Mouse (Mus musculus): ENCODE results near the gene Plcl2. TPM values are rescaled to one million over a fixed set of nuclear protein-coding genes. Genes with fewer than 3 reads are reported as not detected.

Gene Plcl2
- polyA plus RNA-seq, 1 experiment, result 11.4 TPM

DNA sequence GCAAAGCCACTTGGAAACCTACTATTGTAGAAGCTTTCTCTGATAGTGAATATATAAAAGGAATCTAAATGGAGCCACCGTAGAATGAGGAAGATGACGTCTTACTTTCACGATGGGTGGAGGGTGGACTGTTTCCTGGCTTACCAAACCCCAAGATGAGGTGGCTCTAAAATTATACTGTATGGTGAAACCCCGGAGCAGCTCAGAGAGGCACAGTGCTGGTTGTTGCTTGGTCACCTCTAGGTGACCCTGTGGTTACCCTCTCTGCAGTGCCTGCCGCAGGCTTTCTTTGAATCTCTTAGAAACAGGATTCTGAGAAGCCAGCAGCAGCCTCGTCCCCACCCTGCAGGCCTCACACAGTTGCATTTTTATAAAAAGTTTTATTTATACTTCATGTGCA lies 220.4 kb downstream of the Plcl2 start:
- H3K4me3 ChIP-seq (ENCODE audit: control insufficient read depth, insufficient read depth, low read length), result no peak overlapping the region
- peaks cover 15% of the 10 kb centered on the region for H3K4me1 ChIP-seq (replicated peaks; ENCODE audit: control insufficient read depth, insufficient read depth, low read length)
- 19% methylated on average over 6 of the region's 6 CpGs for WGBS
- no peaks in the 10 kb centered on the region for H3K36me3 ChIP-seq (ENCODE audit: control insufficient read depth, insufficient read depth, low read length)
- DNase-seq, result no peak
- TF ChIP-seq POLR2A (IDR thresholded peaks at IDR 0.05; ENCODE audit: control insufficient read depth, extremely low read depth, insufficient read depth, low read length, poor library complexity) (no peak), CTCF (IDR thresholded peaks at IDR 0.05; ENCODE audit: borderline replicate concordance, control insufficient read depth, extremely low read depth, insufficient read depth, low read length, poor library complexity) (no peak)
- H3K27ac ChIP-seq (ENCODE audit: control insufficient read depth, insufficient read depth, low read length), result no peak overlapping the region
- H3K27me3 ChIP-seq (ENCODE audit: control insufficient read depth, insufficient read depth, low read length), result no peaks in the 10 kb centered on the region

DNA sequence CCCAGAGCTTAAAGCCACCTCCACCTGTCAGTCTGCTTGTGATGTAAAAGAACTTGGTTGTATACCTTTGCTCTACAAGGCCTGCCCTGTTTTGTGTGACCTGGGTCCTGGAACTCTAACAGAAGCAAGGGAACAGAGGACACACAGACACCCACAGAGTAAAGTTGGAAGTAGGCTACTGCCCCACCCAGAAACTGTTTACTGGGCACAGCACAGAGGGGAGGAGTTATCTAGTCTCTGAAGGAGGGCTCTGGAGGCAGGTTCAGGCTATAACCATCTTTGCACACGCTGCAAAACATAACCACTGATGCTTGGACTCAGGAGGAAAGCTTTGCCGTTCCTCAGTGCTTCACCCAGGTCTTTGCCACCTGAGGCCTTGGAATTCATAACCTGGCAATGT lies 221.7 kb downstream of the Plcl2 start:
- Histone ChIP-seq H3K27ac (ENCODE audit: control insufficient read depth, insufficient read depth, low read length) (no peak overlapping the region; the same call in 1 of the 2 replicates), H3K4me1 (replicated peaks; ENCODE audit: control insufficient read depth, insufficient read depth, low read length) (peaks cover 27% of the 10 kb centered on the region), H3K36me3 (ENCODE audit: control insufficient read depth, insufficient read depth, low read length) (no peaks in the 10 kb centered on the region), H3K4me3 (ENCODE audit: control insufficient read depth, insufficient read depth, low read length) (no peak overlapping the region), H3K27me3 (ENCODE audit: control insufficient read depth, insufficient read depth, low read length) (no peaks in the 10 kb centered on the region)
- DNase-seq, result no peak
- WGBS, result 86% methylated on average over 2 of the region's 2 CpGs
- TF ChIP-seq POLR2A (IDR thresholded peaks at IDR 0.05; ENCODE audit: control insufficient read depth, extremely low read depth, insufficient read depth, low read length, poor library complexity), result no peak
- no peak for TF ChIP-seq CTCF (IDR thresholded peaks at IDR 0.05; ENCODE audit: borderline replicate concordance, control insufficient read depth, extremely low read depth, insufficient read depth, low read length, poor library complexity)

DNA sequence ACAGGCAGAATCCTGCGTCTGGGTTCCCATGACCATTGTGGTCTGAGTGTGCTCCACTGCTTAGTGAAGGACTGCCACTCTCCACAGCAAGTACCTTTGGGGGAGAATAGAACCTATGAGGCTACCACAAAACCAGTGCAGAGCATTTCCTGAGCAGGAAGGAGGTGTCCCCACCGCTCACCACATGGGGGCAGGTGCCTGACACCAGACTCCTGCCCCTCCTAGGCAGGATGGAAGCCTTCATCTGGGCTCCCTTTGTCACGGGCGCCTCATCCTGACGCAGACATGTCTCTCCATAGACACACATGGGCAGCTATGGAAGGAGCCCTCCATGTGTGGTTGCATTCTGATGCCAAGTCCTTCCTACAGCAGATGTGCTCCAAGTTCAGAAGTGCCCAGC lies 222.7 kb downstream of the Plcl2 start:
- peak; percentile 67; the same call in 1 of the 2 replicates for TF ChIP-seq CTCF (IDR thresholded peaks at IDR 0.05; ENCODE audit: borderline replicate concordance, control insufficient read depth, extremely low read depth, insufficient read depth, low read length, poor library complexity)
- no peak for TF ChIP-seq POLR2A (IDR thresholded peaks at IDR 0.05; ENCODE audit: control insufficient read depth, extremely low read depth, insufficient read depth, low read length, poor library complexity)
- Histone ChIP-seq H3K27ac (ENCODE audit: control insufficient read depth, insufficient read depth, low read length) (no peak overlapping the region), H3K36me3 (ENCODE audit: control insufficient read depth, insufficient read depth, low read length) (no peaks in the 10 kb centered on the region), H3K4me1 (replicated peaks; ENCODE audit: control insufficient read depth, insufficient read depth, low read length) (peaks cover 33% of the 10 kb centered on the region), H3K4me3 (ENCODE audit: control insufficient read depth, insufficient read depth, low read length) (no peak overlapping the region), H3K27me3 (ENCODE audit: control insufficient read depth, insufficient read depth, low read length) (no peaks in the 10 kb centered on the region)
- 12% methylated on average over 5 of the region's 5 CpGs for WGBS
- peak; percentile 61 for DNase-seq

DNA sequence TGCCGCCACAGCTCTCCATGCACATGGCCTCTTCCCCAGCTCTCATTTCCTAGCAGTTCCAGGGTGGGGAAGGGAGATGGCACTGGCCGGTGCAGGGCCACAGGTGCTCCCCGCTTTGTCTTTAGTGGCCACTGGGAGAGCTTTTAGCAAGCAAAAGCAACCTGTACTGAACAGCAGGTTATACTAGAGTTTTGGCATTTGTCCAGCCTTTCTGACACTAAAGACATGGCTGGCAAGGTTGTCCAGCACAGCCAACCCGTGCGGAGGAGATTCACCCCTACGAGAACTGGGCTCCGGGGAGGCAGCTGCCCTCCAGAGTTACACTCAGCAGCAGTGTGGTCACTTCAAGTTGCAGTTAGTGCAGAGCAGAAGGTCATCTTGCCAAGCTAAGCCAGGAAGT lies 224.2 kb downstream of the Plcl2 start:
- peaks cover 33% of the 10 kb centered on the region for H3K4me1 ChIP-seq (replicated peaks; ENCODE audit: control insufficient read depth, insufficient read depth, low read length)
- H3K36me3 ChIP-seq (ENCODE audit: control insufficient read depth, insufficient read depth, low read length), result no peaks in the 10 kb centered on the region
- TF ChIP-seq CTCF (IDR thresholded peaks at IDR 0.05; ENCODE audit: borderline replicate concordance, control insufficient read depth, extremely low read depth, insufficient read depth, low read length, poor library complexity) (no peak), POLR2A (IDR thresholded peaks at IDR 0.05; ENCODE audit: control insufficient read depth, extremely low read depth, insufficient read depth, low read length, poor library complexity) (no peak)
- no peak overlapping the region for H3K4me3 ChIP-seq (ENCODE audit: control insufficient read depth, insufficient read depth, low read length)
- H3K27me3 ChIP-seq (ENCODE audit: control insufficient read depth, insufficient read depth, low read length), result no peaks in the 10 kb centered on the region
- H3K27ac ChIP-seq (ENCODE audit: control insufficient read depth, insufficient read depth, low read length), result no peak overlapping the region
- WGBS, result 96% methylated on average over 7 of the region's 7 CpGs
- no peak for DNase-seq

- 87% methylated on average over 6 of the region's 6 CpGs for WGBS
- peaks cover 33% of the 10 kb centered on the region for H3K4me1 ChIP-seq (replicated peaks; ENCODE audit: control insufficient read depth, insufficient read depth, low read length)
- DNase-seq, result no peak
Observed at GRCm38 (mm10) chr17:50734781-50735180, 225.6 kb downstream of the Plcl2 start.

DNA sequence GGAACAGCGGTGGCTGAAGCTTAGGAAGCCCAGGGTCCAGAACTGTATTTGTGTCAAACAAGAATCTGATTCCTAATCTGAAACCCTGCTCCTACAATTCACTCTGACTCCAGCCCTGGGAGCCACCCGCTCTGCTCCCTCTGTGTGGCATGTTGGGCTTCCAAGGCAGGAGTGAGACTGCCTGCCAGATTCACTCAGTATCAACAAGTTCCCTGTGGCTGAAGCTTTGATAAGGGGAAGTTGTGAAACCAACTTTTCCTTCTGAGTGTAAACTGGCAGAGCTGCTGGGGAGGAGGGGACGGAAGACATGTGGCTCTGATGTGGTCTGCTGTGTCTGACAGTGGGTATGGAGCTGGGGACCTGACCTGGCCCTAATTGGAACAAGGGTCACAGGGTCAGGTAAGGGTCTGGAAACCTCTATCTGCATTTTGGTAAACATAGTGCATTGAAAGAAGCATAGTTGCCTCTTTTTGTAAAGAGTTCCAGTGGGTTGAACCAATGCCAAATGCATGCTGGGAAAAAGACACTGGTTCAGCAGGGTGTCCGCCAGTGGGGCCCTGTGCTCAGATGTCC lies 226.3 kb downstream of the Plcl2 start:
- TF ChIP-seq CTCF (IDR thresholded peaks at IDR 0.05; ENCODE audit: borderline replicate concordance, control insufficient read depth, extremely low read depth, insufficient read depth, low read length, poor library complexity), result no peak
- 63% methylated on average over 4 of the region's 4 CpGs for WGBS
- no peaks in the 10 kb centered on the region for H3K27me3 ChIP-seq (ENCODE audit: control insufficient read depth, insufficient read depth, low read length)
- peaks cover 31% of the 10 kb centered on the region for H3K4me1 ChIP-seq (replicated peaks; ENCODE audit: control insufficient read depth, insufficient read depth, low read length)
- H3K4me3 ChIP-seq (ENCODE audit: control insufficient read depth, insufficient read depth, low read length), result no peak overlapping the region
- no peak for DNase-seq
- H3K36me3 ChIP-seq (ENCODE audit: control insufficient read depth, insufficient read depth, low read length), result no peaks in the 10 kb centered on the region
- H3K27ac ChIP-seq (ENCODE audit: control insufficient read depth, insufficient read depth, low read length), result no peak overlapping the region

More at GRCm38 (mm10) chr17:50734781-50735180, 225.6 kb downstream of the Plcl2 start:
- Histone ChIP-seq H3K36me3 (ENCODE audit: control insufficient read depth, insufficient read depth, low read length) (no peaks in the 10 kb centered on the region), H3K27ac (ENCODE audit: control insufficient read depth, insufficient read depth, low read length) (no peak overlapping the region), H3K4me3 (ENCODE audit: control insufficient read depth, insufficient read depth, low read length) (no peak overlapping the region), H3K27me3 (ENCODE audit: control insufficient read depth, insufficient read depth, low read length) (no peaks in the 10 kb centered on the region)
- no peak for TF ChIP-seq CTCF (IDR thresholded peaks at IDR 0.05; ENCODE audit: borderline replicate concordance, control insufficient read depth, extremely low read depth, insufficient read depth, low read length, poor library complexity)
- no peak for TF ChIP-seq POLR2A (IDR thresholded peaks at IDR 0.05; ENCODE audit: control insufficient read depth, extremely low read depth, insufficient read depth, low read length, poor library complexity)
